13 mouse cellular contexts compared by ENCODE assay signal in genomic region chr6:39749881-39750280, GRCm38 (mm10). TPM values are rescaled to one million over a fixed set of nuclear protein-coding genes. Genes with fewer than 3 reads are reported as not detected.
A peak's percentile ranks its signal among the peaks of the same experiment; 100 is the strongest.
DNase-seq lines count a peak whose midpoint lies in the region; ATAC-seq and TF ChIP-seq lines count a peak whose summit lies in the region.
"Had no signal": no experiment of that assay in that cellular context is flagged by ENCODE, and none has a peak within 500 bp of the region (broad histone marks: within the 10 kb centered on the region; RNA-seq: fewer than 3 reads in every experiment).

No protein-coding gene starts in this region.

- no peaks in the 10 kb centered on the region for H3K36me3 ChIP-seq in embryonic facial prominence, embryonic 14.5 days (ENCODE audit: control insufficient read depth, insufficient read depth, low read length)
- H3K36me3 ChIP-seq in hindbrain, postnatal 0 days (ENCODE audit: insufficient read depth, low read length) = no peaks in the 10 kb centered on the region
- H3K36me3 ChIP-seq: forebrain, embryonic 12.5 days; lung, embryonic 15.5 days had no signal

- peak; percentile 6 for DNase-seq in gastrocnemius, postnatal 10 days
- DNase-seq in gastrocnemius, postnatal 36 days = no peak
- DNase-seq in lung, postnatal 25 days (ENCODE audit: low spot score) = peak; percentile 8
- no peak for DNase-seq in lung, postnatal 10 days
- DNase-seq in embryonic facial prominence, embryonic 14.5 days (ENCODE audit: low spot score) = peak; percentile 17
- DNase-seq in hindbrain, postnatal 0 days (ENCODE audit: low spot score) = peak; percentile 25
- no peak for DNase-seq in T-cell, adult 2 months (ENCODE audit: low spot score)
- no peak for DNase-seq in left cerebral cortex, adult 8-10 months (ENCODE audit: low spot score in 2 of 2)
- DNase-seq: kidney, postnatal 14 days; layer of hippocampus, postnatal 36 days; thymus, postnatal 4 days had no signal

- H3K4me3 ChIP-seq in embryonic facial prominence, embryonic 14.5 days (ENCODE audit: low read depth, low read length) = no peak overlapping the region
- H3K4me3 ChIP-seq in hindbrain, postnatal 0 days (ENCODE audit: low read length) = no peak overlapping the region
- H3K4me3 ChIP-seq: forebrain, embryonic 12.5 days; lung, embryonic 15.5 days had no signal

- intact Hi-C loops in gastrocnemius, postnatal 36 days (cut with DNase I) = no loop called here

- H3K27ac ChIP-seq in embryonic facial prominence, embryonic 14.5 days (replicated peaks; ENCODE audit: low read depth, low read length) = no peak overlapping the region
- no peak overlapping the region for H3K27ac ChIP-seq in hindbrain, postnatal 0 days
- H3K27ac ChIP-seq: forebrain, embryonic 12.5 days; lung, embryonic 15.5 days had no signal

- no peak overlapping the region for H3K9ac ChIP-seq in embryonic facial prominence, embryonic 14.5 days (ENCODE audit: low read depth, low read length)
- H3K9ac ChIP-seq in hindbrain, postnatal 0 days (replicated peaks; ENCODE audit: low read length) = no peak overlapping the region
- H3K9ac ChIP-seq: forebrain, embryonic 12.5 days; lung, embryonic 15.5 days had no signal

- no peaks in the 10 kb centered on the region for H3K4me1 ChIP-seq in embryonic facial prominence, embryonic 14.5 days (ENCODE audit: control insufficient read depth, insufficient read depth, low read length)
- H3K4me1 ChIP-seq in hindbrain, postnatal 0 days (ENCODE audit: insufficient read depth, low read length) = no peaks in the 10 kb centered on the region
- H3K4me1 ChIP-seq: lung, embryonic 15.5 days had no signal

- TF ChIP-seq CTCF in hindbrain, postnatal 0 days (IDR thresholded peaks at IDR 0.05; ENCODE audit: low read depth) = no peak

- no peaks in the 10 kb centered on the region for H3K27me3 ChIP-seq in embryonic facial prominence, embryonic 14.5 days (replicated peaks; ENCODE audit: control insufficient read depth, insufficient read depth, low read length)
- no peaks in the 10 kb centered on the region for H3K27me3 ChIP-seq in hindbrain, postnatal 0 days (ENCODE audit: insufficient read depth, low read length)
- H3K27me3 ChIP-seq: lung, embryonic 15.5 days had no signal

- WGBS in embryonic facial prominence, embryonic 14.5 days = 36% methylated on average over 6 of the region's 6 CpGs
- 21% methylated on average over 6 of the region's 6 CpGs for WGBS in hindbrain, postnatal 0 days

- no peak overlapping the region for H3K4me2 ChIP-seq in embryonic facial prominence, embryonic 14.5 days (ENCODE audit: low read depth, low read length)
- no peak overlapping the region for H3K4me2 ChIP-seq in hindbrain, postnatal 0 days (ENCODE audit: low read depth, low read length)
- H3K4me2 ChIP-seq: forebrain, embryonic 12.5 days; lung, embryonic 15.5 days had no signal

- ATAC-seq in embryonic facial prominence, embryonic 14.5 days (ENCODE audit: low read depth) = no peak
- no peak for ATAC-seq in hindbrain, postnatal 0 days

- no peaks in the 10 kb centered on the region for H3K9me3 ChIP-seq in embryonic facial prominence, embryonic 14.5 days (ENCODE audit: control insufficient read depth, low read length)
- no peaks in the 10 kb centered on the region for H3K9me3 ChIP-seq in hindbrain, postnatal 0 days (ENCODE audit: low read length)
- H3K9me3 ChIP-seq: forebrain, embryonic 12.5 days; lung, embryonic 15.5 days had no signal

RNA-seq across cellular contexts. Expression of gene Braf, which starts 24.6 kb away (rescaled TPM):
- 10 to 100 TPM; 10.2 to 14.1 TPM for total RNA-seq in gastrocnemius, postnatal 10 days (2021)
- total RNA-seq in gastrocnemius, postnatal 36 days (2021) = 1 to 10 TPM; 5.1 to 7.1 TPM
- 12.8 and 13.5 TPM in 2 replicates for polyA plus RNA-seq in embryonic facial prominence, embryonic 14.5 days (2014; fragmentation: Nextera tagmentation; extraction: Ambion mirVana)
- total RNA-seq in hindbrain, postnatal 0 days (2014; rRNA removed) = 37.7 and 49.6 TPM in 2 replicates
- polyA plus RNA-seq in hindbrain, postnatal 0 days (2015; fragmentation: Nextera tagmentation; extraction: Ambion mirVana) = 16.7 and 17.3 TPM in 2 replicates
- 100 to 1,000 TPM; 103 to 133 (median 121) TPM for total RNA-seq in left cerebral cortex, adult 8-10 months (2022)

Comparison
In these comparisons a context has a peak if more than half of its experiments do, and no peak if none do; other contexts are left out.
1. DNase-seq: peak in gastrocnemius, postnatal 10 days (single experiment), lung, postnatal 25 days (single experiment), embryonic facial prominence, embryonic 14.5 days (single experiment) and hindbrain, postnatal 0 days (single experiment); none in gastrocnemius, postnatal 36 days (0 of 2), lung, postnatal 10 days (single experiment), T-cell, adult 2 months (single experiment) and left cerebral cortex, adult 8-10 months (0 of 2).